Mouse (Mus musculus) urinary bladder, postnatal 25 days (tissue): ENCODE data around the gene Ubxn7.

Experiments
- DNase-seq: peaks from one replicate; pipeline ENCODE4 v3.0.0; 2022; ENCODE audit warnings: low spot score

Ubxn7 gene

GRCm38 (mm10) chr16:32382901-32383300 lies 50.8 kb downstream of the Ubxn7 start:
- DNase-seq, result no peak

GRCm38 (mm10) chr16:32384885-32385284 lies 52.8 kb downstream of the Ubxn7 start:
- no peak for DNase-seq

- DNase-seq, result no peak
These were observed 54.8 kb downstream of the Ubxn7 start for GRCm38 (mm10) chr16:32386826-32387225.

DNA sequence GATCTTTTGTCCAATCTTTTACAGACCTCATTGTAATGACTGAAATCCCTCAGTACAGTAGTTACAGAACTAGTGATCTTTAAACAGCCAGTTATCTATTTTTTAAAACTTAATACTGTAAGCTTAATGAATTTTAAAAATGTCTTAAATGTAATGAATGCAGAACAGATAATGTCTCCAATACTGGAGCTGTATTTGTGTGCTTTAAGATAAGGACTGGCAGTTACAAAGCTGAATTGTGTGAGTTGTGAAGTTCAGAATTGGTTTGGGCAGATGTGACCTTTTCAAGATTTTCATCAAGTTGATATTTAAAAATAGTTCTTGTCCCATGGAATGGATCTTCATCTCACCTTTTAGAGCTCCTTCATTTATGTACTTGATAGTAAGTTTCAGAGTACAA lies 57.0 kb downstream of the Ubxn7 start:
- DNase-seq, result no peak

DNA sequence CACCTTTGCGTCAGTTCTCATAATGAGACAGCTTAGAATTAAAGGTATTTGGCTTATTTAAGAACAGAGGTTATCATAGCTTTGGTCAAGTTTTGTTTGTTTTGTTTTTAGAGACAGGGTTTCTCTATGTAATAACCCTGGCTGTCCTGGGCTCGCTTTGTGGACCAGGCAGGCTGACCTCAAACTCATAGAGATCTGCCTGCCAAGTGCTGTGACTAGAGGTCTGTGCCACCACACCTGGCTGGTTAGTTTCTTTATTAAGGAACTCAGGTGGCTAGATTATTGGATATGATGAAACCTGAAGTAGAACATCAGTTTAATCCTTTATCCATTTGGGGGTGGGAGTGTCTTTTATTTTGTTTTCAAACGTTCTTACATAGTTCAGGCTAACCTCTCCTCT lies 57.8 kb downstream of the Ubxn7 start:
- no peak for DNase-seq

DNA sequence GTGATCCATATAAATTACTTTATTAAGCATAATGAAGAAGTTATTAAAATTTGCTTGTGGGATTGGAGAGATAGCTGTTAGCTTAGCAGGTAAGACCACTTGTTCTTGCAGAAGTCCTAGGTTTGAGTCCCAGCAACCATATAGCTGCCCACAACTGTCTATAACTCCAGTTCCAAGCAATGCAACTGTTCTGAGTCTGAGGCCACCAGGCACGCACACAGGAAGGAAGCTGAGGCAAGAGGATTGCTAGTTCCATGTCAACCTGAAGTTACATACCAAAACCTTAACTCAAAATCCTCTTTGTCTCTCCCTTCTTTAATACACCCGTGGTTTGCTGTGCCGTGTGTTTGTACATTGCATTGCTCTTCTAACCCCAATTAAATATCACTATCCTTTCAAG lies 58.8 kb downstream of the Ubxn7 start:
- no peak for DNase-seq

- no peak for DNase-seq
These were observed 63.9 kb downstream of the Ubxn7 start for GRCm38 (mm10) chr16:32395679-32396540.

DNA sequence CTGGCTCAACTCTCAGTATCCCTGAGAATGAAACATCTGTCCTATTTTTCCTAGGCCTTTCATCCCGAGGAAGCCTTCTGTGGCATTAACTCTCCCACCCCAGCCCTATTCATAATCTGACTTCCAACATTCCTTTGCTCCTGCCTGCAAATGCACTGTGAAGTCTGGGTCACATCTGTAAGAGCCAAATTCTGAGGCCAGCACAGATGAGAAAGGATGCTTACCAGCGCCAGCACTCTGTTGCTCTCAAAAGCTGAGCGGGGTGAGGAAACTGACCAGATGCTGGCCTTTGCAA lies 64.4 kb downstream of the Ubxn7 start:
- DNase-seq, result no peak

DNA sequence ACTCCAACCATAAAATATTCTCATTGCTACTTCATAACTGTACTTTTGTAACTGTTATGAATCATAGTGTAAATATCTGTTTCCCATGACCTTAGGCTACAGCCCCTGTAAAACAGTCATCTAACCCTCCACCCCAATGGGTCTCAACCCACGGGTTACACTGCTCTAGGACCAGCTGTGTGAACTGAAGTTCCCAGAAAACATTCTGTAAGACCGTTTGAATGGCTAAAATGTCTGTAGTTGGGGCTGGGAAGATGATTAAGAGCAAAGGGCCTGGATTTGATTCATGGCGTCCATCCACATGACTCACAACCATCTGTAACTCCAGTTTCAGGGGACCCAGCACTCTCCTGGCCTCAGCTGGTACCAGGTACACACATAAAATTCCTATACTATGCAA lies 66.1 kb downstream of the Ubxn7 start:
- no peak for DNase-seq

- no peak for DNase-seq
These were observed 68.2 kb downstream of the Ubxn7 start, which contains the start of gene Tm4sf19 for GRCm38 (mm10) chr16:32400267-32400666. Tm4sf19 (plus strand) TSS chr16:32400506.

DNA sequence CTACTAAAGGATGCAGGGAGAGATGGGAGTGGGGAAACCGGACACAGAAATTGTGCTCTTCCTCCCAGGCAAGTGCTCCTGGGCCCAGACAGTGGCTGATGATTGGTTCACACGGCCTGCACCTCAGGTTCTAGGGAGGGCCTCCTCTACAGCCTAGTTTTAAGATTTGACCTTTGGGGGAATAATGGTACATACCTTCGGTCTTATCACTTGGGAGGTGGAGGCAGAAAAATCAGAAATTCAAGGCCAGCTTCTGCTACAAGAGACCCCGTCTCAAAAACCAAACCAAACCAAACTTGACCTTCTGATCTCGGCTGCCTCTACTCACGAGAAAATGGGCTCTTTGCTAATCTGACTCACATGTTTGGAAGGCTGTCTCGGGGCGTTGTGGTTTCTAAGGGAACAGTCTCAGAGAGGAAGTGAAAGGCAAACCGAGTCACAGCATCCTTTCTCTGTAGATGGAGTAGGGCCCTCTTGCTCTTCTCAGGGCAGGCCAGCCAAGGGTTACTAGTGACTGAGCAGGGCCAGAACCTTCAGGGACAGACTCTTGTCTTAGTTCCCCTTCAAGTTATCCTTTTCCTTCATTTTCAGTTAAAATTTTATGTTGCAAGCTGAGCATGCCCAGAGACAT lies 69.4 kb downstream of the Ubxn7 start:
- no peak for DNase-seq

DNA sequence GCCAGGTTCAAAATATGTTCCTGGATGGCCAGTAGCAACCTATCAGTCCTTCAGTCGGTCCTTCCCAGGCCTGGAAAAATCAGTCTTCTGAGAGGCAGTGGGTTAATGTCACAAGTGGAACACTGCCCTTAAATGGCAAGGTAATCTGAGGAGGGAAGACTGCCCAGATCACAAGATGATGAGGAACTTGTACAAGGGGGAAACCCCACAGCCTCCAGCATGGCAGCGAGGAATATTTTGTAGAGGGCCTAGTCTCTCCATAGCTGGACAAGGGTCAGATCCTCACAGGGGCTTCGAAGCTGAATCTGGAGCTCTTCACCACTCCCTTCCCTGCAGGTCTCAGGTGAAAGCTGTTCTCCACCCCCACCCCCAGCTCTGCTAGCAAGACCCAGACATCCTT lies 70.8 kb downstream of the Ubxn7 start:
- no peak for DNase-seq

DNA sequence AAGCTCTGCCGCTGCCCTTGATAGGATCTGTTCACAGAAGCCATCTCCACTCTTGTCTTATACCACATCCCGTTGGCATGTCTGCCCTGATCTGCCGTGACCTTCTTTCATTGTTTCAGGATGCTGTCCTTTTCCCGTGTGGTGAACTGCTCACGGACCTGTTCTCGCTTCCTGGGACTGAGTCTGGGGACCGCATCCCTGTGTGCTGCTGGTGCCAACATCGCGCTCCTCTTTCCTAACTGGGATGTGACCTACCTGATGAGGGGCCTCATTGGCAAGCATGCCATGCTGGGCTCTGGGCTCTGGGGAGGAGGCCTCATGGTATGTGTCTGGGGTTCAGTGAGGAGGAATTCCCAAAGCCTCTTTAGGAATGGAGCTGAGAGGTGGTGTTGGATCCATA lies 73.7 kb downstream of the Ubxn7 start:
- no peak for DNase-seq

GRCm38 (mm10) chr16:32406671-32407070 lies 74.6 kb downstream of the Ubxn7 start:
- DNase-seq, result no peak

DNA sequence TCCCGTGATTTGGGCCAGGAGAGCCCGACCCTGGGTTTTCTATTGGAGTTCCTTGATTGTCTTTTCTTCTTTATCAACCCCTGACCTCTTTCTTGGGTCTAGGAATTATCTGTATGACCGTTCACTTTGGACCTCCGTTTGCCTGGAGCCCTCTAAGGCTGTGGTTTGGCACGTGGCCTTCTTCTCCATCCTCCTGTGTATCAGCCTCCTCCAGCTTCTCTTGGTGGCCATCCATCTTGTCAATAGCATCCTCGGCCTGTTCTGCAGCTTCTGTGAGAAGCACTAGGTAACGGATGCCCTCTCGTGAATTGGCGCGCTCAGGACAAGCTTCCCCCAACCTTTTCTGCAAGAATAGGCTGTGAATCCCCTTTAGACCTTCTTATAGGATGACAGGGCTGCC lies 75.7 kb downstream of the Ubxn7 start:
- DNase-seq, result no peak

GRCm38 (mm10) chr16:32417457-32417856 lies 85.4 kb downstream of the Ubxn7 start:
- no peak for DNase-seq

GRCm38 (mm10) chr16:32419517-32420483 lies 87.7 kb downstream of the Ubxn7 start, which contains the start of gene Tctex1d2:
Tctex1d2 (plus strand) TSS chr16:32419702.
- DNase-seq, result peak; percentile 94

- DNase-seq, result no peak
These were observed 95.4 kb downstream of the Ubxn7 start for GRCm38 (mm10) chr16:32427506-32427905.

- DNase-seq, result peak; percentile 78
These were observed 98.5 kb downstream of the Ubxn7 start, which contains the start of gene Pcyt1a for GRCm38 (mm10) chr16:32430474-32431046. Pcyt1a (plus strand) TSS chr16:32430921.

GRCm38 (mm10) chr16:32431047-32431591 lies 99.1 kb downstream of the Ubxn7 start:
- DNase-seq, result peak; percentile 12

- no peak for DNase-seq
These were observed 99.9 kb downstream of the Ubxn7 start for GRCm38 (mm10) chr16:32431926-32432325.

DNA sequence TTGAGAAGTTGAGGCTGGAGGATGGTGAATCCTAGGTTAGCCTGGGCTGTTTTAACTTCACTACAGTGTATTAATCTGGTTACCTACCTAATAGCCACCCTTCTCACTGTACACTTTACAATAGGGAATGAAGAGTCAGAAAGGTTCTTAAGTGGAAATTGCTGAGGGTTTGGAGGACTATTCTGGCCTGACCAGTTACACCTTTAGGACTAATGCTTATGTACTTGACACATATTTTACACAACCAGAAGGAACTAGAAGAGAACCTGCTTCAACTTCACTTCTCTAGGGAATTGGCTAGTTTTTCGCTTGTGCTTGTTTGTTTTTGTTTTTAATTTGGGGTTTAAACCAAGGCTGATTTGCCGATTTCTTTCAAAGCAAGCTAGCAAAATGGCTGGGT lies 101.1 kb downstream of the Ubxn7 start:
- no peak for DNase-seq
